Mouse (Mus musculus) heart, postnatal 0 days (tissue): ENCODE results near the gene Orm2. TPM values are rescaled to one million over a fixed set of nuclear protein-coding genes. Genes with fewer than 3 reads are reported as not detected.

Source experiments
- ATAC-seq: fragments of 200-750 bp; cut with Nextera tagmentation; 2 replicates; pipeline ENCODE4 v1.8.0; 2017; ENCODE audit warnings: low read depth, moderate number of reproducible peaks, moderate library complexity; ENCODE audit not compliant: insufficient read depth
- DNase-seq: peaks from one replicate; pipeline ENCODE4 v3.0.0-alpha.2; 2016; ENCODE audit warnings: low spot score
- H3K27ac ChIP-seq: fragments of 300-500 bp; sonication (generic); 2 replicates; pipeline ENCODE4 v1.5.1; 2014; ENCODE audit warnings: low read depth, mild to moderate bottlenecking
- H3K27me3 ChIP-seq: fragments of 300-500 bp; sonication (generic); 2 replicates; pipeline ENCODE4 v1.6.1; 2014; ENCODE audit warnings: low read length, mixed read lengths; ENCODE audit not compliant: control insufficient read depth, insufficient read depth
- H3K36me3 ChIP-seq: fragments of 300-500 bp; sonication (generic); replicated peaks from 2 replicates; pipeline ENCODE4 v1.6.1; 2014; ENCODE audit warnings: low read length, mixed read lengths; ENCODE audit not compliant: control insufficient read depth, insufficient read depth
- H3K4me1 ChIP-seq: fragments of 300-500 bp; sonication (generic); 2 replicates; pipeline ENCODE4 v1.6.1; 2014; ENCODE audit warnings: antibody characterized with exemption; ENCODE audit not compliant: control insufficient read depth, insufficient read depth
- H3K4me2 ChIP-seq: fragments of 300-500 bp; sonication (generic); 2 replicates; pipeline ENCODE4 v1.6.1; 2014; ENCODE audit warnings: low read depth, mild to moderate bottlenecking, low read length, moderate library complexity
- H3K4me3 ChIP-seq: fragments of 300-500 bp; sonication (generic); 2 replicates; pipeline ENCODE4 v1.5.1; 2014; ENCODE audit warnings: low read depth, low read length
- H3K9ac ChIP-seq: fragments of 300-500 bp; sonication (generic); replicated peaks from 2 replicates; pipeline ENCODE4 v1.6.1; 2014; ENCODE audit warnings: low read depth, low read length, mixed read lengths
- H3K9me3 ChIP-seq: fragments of 300-500 bp; sonication (generic); replicated peaks from 2 replicates; pipeline ENCODE4 v1.6.1; 2016; ENCODE audit warnings: low read length; ENCODE audit not compliant: control insufficient read depth
- CTCF ChIP-seq: IDR thresholded peaks from 2 replicates; pipeline ENCODE4 v1.5.1; 2016; ENCODE audit warnings: antibody characterized with exemption, control low read depth, low read depth
- EP300 ChIP-seq: IDR thresholded peaks from 2 replicates; pipeline ENCODE4 v1.6.1; 2016; ENCODE audit warnings: antibody characterized with exemption, low read depth
- WGBS: fragments of 180-500 bp; shearing (Covaris S2); extraction: QIAGEN DNeasy Blood & Tissue Kit; methylation state at CpG from one replicate; pipeline ENCODE4 v1.1.7; 2014; 5-methylcytosine and 5-hydroxymethylcytosine counted together
- polyA plus RNA-seq: library from polyadenylated mRNA; unstranded; fragments of >200 nt; fragmentation: Nextera tagmentation; extraction: Ambion mirVana; gene quantifications from 2 replicates; pipeline ENCODE4 v1.2.1, GENCODE M21; 2015
- total RNA-seq: library from RNA; depleted of rRNA; stranded (reverse); fragments of >200 nt; gene quantifications from 2 replicates; pipeline ENCODE4 v1.2.3, GENCODE M21; 2014; ENCODE audit warnings: low replicate concordance

Orm2 gene
- total and polyA plus RNA-seq, 2 experiments from 2014 or later = not detected

DNA sequence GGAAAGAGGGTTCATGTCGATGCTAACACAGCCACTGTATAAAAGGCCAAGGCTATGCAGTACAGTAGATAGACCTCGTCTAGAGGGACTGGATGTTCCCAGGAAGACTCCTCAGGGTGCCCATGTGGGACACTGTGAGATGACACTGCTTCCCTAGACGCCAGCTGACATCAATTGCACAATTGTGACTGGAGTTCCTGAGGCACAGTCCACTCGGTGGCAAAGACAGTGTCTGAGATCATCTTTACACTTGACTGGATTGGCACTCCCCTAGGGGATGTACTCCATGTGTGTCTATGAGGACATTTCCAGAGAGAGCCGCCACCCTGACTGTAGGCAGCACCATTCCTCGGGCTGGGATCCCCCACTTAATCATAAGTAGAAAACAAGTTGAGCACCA is 13.7 kb upstream of the Orm2 start:
- TF ChIP-seq CTCF (no peak), EP300 (no peak)
- no peaks in the 10 kb centered on the region for H3K4me1 ChIP-seq
- WGBS = 67% methylated on average over 6 of the region's 6 CpGs
- DNase-seq (no peak), ATAC-seq (no peak)
- H3K27me3 ChIP-seq = no peaks in the 10 kb centered on the region
- H3K4me2 ChIP-seq = no peak overlapping the region
- H3K27ac ChIP-seq = no peak overlapping the region
- no peak overlapping the region for H3K9ac ChIP-seq
- H3K9me3 ChIP-seq = no peaks in the 10 kb centered on the region
- no peaks in the 10 kb centered on the region for H3K36me3 ChIP-seq
- H3K4me3 ChIP-seq = no peak overlapping the region

DNA sequence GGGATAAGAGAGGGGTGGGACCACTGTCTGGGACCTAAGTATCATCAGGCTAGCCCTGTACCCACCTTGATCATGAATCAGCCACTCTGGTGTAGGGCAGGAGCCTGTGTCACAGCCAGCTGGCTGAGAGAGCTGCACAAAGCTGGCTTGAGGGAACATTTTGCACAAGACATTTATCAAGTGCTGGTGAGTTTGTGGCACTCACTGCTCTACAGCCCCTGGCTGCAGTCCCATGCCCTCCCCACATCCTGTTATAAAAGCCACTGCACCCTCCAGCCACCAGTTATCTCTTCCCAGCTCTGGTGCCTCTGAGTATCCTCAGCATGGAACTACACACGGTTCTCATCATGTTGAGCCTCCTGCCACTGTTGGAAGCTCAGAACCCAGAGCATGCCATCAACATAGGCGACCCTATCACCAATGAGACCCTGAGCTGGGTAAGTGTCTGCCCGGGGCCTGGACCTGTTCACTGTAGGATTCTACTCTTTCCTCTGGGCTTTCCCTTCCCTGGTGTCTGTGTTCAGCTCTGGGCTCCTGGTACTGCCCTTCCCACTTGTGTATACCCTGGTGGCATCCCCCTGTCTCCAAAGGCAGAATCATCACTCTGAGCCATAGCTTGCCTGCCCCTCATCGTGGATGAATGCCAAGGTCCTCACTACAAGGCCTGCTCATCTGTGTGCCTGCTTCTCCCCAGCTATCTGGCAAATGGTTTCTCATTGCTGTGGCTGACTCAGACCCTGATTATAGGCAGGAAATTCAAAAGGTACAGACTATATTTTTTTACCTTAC is 6.2 kb upstream of the Orm2 start, which contains the start of gene Orm3:
Orm3 (plus strand) TSS at position 286 of the 789 bp plus-strand sequence.
- H3K9ac ChIP-seq = no peak within 1 kb of the TSS
- H3K4me1 ChIP-seq = peaks cover 4% of the 10 kb centered on the region; the same call in 1 of the 2 replicates
- no peaks in the 10 kb centered on the region for H3K9me3 ChIP-seq
- H3K27ac ChIP-seq = no peak within 1 kb of the TSS
- TF ChIP-seq CTCF = no peak
- TF ChIP-seq EP300 = no peak
- H3K27me3 ChIP-seq = no peaks in the 10 kb centered on the region
- no peak within 1 kb of the TSS for H3K4me3 ChIP-seq
- no peaks in the 10 kb centered on the region for H3K36me3 ChIP-seq
- ATAC-seq (peak; percentile 65), DNase-seq (peak; percentile 17)
- H3K4me2 ChIP-seq = no peak within 1 kb of the TSS
- 53% methylated on average over 4 of the region's 4 CpGs for WGBS

DNA sequence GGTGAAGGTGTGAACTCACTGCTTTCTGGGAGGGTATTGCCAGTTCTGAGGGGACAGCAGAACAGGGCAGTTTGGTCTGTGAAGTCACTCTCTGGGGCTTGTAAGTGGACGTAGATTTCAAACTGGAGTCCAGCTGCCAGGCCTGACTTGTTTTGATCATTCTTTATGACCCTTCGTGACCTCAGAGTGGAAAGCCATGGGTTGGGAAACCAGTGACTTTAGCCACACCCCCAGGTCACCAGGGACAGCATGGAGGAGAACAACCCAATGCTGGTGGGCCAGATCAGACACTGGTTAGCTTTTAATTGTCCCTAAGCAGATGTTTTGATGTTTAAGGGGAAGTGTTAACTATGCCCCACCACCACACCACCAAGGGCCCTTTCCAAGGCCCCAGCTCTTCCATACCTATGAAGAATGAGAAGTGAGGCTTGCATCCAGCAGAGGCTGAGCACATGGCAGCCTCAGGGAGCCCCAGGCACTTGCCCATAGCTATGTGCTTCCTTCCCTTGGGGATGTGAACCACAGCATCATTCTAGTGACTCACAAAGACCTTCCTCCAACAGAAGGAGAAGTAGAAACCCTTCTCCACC is 5.2 kb upstream of the Orm2 start:
- no peaks in the 10 kb centered on the region for H3K36me3 ChIP-seq
- no peaks in the 10 kb centered on the region for H3K9me3 ChIP-seq
- ATAC-seq (no peak), DNase-seq (no peak)
- H3K4me3 ChIP-seq = no peak overlapping the region
- no peak overlapping the region for H3K27ac ChIP-seq
- H3K9ac ChIP-seq = no peak overlapping the region
- 86% methylated on average over 2 of the region's 2 CpGs for WGBS
- no peak for TF ChIP-seq EP300
- TF ChIP-seq CTCF = no peak
- H3K4me1 ChIP-seq = peaks cover 4% of the 10 kb centered on the region; the same call in 1 of the 2 replicates
- no peaks in the 10 kb centered on the region for H3K27me3 ChIP-seq
- no peak overlapping the region for H3K4me2 ChIP-seq

DNA sequence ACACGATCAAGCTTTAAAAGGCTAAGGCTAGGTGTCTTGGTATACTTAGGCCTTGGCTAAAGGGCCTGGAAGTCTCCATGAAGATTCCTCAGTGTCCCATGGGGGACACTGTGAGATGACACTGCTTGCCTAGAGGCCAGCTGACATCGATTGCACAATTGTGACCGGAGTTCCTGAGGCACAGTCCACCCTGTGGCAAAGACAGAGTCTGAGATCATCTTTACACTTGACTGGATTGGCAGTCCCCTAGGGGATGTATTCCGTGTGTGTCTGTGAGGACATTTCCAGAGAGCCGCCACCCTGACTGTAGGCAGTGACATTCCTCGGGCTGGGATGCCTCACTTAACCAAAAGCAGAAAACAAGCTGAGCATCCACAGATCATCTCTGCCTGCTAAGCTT is 2.4 kb upstream of the Orm2 start:
- H3K9me3 ChIP-seq = no peaks in the 10 kb centered on the region
- no peaks in the 10 kb centered on the region for H3K27me3 ChIP-seq
- TF ChIP-seq EP300 = no peak
- no peak for TF ChIP-seq CTCF
- DNase-seq = no peak
- no peak overlapping the region for H3K4me3 ChIP-seq
- H3K27ac ChIP-seq = no peak overlapping the region
- no peak overlapping the region for H3K9ac ChIP-seq
- 63% methylated on average over 6 of the region's 6 CpGs for WGBS
- H3K4me2 ChIP-seq = no peak overlapping the region
- H3K4me1 ChIP-seq = peaks cover 4% of the 10 kb centered on the region; the same call in 1 of the 2 replicates
- no peak for ATAC-seq
- H3K36me3 ChIP-seq = no peaks in the 10 kb centered on the region

DNA sequence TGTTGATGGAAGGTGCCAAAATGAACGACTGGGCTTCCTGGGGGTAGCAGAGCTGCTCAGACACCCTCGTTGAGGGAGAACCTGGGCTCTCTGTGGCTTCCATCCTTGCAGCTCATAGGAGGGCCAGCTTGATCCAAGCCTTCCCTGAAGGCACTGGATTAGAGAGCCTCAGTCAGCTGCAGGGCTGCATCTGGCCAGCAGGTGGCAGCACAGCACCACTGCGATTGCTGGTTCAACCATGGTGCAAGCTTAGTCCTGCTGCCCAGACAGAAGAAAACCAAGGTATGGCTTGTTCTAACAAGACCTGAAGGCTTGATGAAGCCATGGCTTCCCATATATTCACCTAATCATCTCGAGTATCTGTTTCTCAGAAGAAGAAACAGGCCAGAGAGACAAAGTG is 6.3 kb downstream of the Orm2 start:
- peak; percentile 54 for ATAC-seq
- Histone ChIP-seq H3K27ac (no peak overlapping the region), H3K9me3 (no peaks in the 10 kb centered on the region)

More for the DNA sequence above, 6.3 kb downstream of the Orm2 start:
- TF ChIP-seq CTCF (peak; percentile 98), EP300 (no peak)
- Histone ChIP-seq H3K9ac (no peak overlapping the region), H3K4me2 (no peak overlapping the region), H3K36me3 (peaks cover 9% of the 10 kb centered on the region; the same call in 1 of the 2 replicates), H3K27me3 (no peaks in the 10 kb centered on the region), H3K4me3 (no peak overlapping the region), H3K4me1 (no peaks in the 10 kb centered on the region)
- DNase-seq = peak; percentile 49
- WGBS = 27% methylated on average over 4 of the region's 4 CpGs
